Mouse (Mus musculus) yolk sac, embryonic 10.5 days (tissue): ENCODE results near the gene Rabac1.

ENCODE experiments used
- DNase-seq: peaks from one replicate; pipeline ENCODE4 v3.0.0-alpha.2; 2017; ENCODE audit warnings: low spot score

Rabac1 gene

DNA sequence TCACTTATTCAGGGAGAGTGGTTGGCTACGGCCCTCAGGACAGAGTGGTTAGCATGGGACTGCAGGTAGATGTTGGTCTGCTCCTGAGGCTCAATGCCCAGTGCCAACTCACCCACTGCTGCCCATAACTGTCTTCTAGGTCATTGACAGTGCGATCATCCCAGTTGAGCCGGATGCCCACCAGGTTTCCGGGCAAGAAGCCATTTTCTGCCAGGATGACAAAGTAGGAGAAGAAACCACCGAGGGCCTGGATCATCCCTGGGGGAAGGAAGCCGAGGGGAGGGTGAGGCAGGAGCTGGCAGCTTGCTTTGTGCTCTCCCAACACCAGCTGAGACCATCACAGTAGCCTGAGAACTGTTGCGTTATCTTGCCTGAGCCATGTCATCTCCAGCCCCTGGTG lies 7.9 kb upstream of the Rabac1 start:
- DNase-seq: no peak

DNA sequence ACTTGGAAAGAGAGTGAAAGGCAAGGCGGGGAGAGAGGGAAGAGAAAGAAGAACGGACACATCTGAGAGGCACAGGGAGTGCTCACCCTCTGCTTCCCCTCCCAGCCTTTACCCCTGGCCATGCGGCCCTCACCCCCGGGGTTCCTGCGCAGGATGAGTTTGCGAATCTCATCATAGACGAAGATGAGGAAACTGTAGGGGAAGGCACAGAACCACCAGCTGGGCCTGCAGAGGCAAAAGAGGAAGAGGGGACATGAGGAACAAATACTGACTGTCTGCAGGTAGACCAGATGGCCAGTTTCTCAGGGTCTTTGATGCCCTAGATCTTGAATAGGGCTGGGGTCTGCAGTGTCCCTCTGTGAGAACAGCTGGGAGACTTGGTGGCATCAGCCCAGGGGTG lies 6.2 kb upstream of the Rabac1 start:
- no peak for DNase-seq

DNA sequence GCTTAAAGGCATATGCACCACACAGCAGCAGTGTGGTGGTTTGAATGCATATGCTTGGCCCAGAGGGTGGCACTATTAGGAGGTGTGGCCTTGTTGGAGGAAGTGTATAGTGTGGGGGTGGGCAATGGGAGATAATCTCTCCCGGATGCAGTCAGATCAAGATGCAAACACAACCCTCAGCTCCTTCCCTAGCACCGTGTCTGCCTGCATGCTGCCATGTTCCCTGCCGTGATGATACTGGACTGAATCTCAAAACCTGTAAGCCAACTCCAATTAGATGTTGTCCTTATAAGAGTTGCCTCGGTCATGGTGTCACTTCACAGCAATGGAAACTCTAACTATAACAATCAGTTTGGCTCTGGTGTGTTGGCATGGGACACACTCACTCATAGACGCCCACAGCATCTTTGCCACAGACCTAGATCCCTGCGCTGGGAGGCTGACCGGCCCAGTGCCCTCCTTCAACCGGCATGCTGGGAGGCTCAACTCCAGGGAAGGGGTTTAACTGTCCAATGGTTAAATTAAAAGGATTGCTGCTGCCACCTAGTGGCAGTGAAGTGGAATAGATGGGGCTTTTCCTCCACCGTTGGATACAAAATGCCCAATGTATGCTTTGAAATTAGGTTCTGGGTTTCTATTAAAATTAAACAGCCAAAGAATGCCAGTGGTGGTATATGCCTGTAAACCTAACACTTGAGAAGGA lies 2.5 kb upstream of the Rabac1 start:
- no peak for DNase-seq

DNA sequence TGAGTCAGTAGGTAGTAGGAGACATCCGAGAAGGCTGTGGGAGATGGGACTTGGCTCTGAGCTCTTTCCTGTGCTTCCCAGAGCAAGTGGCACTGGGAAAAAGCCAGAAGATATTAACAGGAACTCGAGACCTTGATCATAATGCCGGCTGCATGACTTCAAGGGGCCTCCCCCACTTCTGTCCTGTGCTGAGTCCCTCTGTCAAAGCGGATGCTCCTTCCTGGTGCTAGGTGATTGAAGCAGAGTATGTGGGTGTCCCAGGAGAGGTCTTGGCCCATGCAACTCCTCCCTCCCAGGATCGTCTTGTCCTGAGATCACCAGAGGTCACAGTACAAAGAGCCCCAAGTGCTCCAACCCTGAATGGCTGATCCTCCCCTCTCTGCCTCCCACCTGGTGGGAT lies 1.3 kb upstream of the Rabac1 start:
- no peak for DNase-seq

DNA sequence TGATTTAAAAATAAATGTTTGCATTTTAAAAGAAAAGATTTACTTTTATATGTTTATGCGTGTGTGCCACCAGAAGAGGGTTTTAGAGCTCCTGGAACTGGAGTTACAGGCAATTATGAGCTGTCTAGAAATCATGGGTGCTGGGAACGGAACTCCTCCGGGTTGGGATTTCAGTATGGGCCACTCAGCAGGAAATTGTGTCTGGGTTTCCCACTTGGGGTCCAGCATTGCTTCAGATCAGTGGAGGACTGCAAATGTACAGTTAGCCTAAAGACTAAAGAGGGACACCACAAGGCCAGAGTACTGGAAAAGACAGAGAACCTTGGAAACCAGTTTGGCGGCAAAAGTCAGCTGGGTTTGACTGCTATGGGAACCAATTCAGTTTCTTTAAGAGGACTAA lies 654 bp upstream of the Rabac1 start:
- DNase-seq: no peak

DNA sequence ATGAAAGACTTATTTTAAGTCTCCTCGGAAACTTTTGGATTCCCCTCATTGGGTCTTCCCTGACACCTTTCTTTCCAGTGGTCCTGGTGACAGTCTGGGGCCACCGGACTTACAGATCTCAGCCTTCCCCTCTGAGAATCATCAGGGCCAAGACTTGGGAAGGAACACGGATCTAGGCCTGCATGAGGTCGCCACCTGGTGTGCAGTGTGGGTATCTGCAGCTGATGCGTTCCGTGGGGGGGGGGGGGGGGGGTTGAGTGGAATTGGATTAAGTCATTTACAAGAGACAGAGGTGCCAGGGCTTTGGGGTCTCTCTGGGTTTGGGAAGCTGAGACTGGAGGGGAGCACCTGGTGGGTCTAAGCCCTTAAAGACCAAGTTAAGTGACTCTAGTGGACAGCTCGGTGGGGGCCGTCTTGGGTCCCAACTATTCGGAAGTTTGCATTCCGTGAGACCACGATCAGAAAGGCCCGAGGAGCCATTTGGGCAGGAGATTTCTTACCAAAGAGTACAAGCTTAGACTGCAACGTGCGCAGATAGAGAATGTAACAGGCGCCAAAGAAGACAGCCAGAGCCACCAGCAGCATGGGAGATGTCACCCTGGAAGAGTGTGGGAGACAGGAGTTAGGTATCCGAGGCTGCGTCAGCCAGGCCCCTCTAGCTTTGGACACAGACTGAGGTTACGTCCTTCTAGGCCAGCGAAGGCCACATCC lies 1.1 kb downstream of the Rabac1 start:
- DNase-seq: peak; percentile 42

DNA sequence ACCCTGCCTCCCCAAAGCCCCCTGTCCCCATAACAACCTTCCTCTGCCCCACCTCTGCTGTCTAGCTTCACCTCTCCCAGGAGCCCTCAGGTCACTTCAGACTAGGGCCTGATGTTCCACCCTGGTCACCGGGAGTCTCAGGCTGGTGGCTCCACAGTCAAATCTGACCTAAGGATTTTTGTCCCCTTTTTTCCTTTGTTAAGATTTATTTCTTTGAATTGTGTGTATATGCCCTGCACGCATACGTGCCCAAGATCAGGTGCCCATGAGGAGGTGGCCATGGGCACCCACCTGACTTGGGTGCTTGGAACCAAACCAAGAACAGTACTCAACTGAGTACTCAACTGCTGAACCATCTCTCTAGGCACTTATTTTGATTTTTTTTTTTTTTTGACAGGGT lies 2.2 kb downstream of the Rabac1 start:
- DNase-seq: no peak

DNA sequence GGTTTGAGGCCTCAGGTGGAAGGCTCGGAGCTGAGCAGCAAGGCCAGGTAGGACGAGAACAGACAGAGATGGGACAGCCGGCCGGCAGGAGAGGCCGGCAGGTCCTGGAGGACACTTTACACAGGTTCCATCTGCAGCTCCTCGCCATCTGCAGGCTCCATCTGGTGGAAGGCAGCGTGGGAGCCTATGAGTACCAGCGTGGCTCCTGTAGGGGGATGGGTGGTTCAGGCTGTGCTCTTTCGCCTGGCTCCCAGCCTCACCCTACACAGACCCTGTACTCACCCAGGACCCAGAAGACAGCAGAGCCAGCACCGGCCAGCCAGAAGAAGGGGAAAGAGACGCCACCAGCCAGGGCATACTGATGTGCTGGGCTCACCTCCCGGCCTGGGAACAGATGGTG lies 2.7 kb downstream of the Rabac1 start:
- DNase-seq: no peak

DNA sequence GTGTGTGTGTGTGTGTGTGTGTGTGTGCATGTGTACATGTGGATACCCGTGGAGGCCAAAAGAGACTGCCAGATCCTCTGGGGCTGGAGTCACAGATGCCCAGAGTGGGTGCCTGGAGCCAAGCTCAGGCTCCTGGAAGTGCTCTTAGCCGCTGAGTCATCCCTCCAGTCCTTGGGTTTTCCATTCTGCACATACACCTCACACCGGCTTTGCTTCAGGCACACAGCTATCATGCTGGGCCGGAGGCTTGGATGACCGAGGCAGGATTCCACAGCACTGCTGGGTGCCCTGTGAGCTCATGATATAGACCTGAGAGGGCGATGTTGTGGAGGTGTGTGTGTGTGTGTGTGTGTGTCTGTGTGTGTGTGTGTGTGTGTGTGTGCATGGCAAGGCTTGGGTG lies 4.1 kb downstream of the Rabac1 start:
- DNase-seq: no peak

DNA sequence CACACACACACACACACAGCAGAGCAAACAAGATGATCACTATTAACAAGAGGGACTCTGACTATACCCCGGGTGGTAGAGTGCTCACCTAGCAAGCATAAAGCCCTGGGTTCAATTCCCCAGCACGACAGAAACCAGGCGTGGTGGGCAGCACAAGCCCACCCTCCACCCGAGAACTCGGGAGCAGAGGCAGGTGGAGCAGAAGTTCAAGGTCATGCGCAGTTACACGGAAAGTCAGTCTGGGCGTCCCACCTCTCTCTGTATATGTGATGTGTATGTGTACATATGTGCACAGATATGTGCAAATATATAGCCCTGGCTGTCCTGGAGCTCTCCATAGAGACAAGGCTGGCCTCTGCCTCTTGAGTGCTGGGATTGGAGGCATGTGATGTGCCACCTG lies 4.6 kb downstream of the Rabac1 start:
- no peak for DNase-seq

DNA sequence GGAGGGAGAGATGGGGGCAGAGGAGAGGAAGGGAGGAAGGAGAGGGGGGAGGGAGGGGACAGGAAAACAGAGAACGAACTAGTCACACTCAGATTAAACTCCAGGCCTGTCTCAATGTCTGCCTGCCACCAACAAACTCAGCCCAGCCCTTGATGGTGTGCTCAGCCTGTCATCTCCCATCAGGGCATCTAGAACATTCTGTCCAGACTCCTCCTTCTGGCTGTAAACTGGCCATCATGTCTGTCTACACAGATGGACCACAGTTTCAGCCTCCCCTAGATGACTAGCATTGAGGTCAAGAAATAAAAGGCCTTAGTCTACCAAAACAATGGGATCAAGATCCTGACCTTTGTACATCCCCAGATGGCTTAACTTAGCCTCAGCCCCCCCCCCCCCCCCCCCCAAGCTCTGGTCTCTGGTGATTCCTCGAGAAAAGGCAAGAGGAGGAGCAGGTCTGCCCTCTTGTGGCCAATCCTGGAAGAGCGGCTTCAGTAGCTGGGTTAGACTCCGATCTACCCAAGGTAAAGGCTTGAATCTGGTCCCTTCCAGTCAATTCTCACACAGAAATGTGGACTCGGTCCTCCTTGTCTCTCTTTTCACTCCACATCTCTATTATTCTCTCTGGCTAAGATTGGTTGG lies 7.5 kb downstream of the Rabac1 start:
- DNase-seq: peak; percentile 53

DNA sequence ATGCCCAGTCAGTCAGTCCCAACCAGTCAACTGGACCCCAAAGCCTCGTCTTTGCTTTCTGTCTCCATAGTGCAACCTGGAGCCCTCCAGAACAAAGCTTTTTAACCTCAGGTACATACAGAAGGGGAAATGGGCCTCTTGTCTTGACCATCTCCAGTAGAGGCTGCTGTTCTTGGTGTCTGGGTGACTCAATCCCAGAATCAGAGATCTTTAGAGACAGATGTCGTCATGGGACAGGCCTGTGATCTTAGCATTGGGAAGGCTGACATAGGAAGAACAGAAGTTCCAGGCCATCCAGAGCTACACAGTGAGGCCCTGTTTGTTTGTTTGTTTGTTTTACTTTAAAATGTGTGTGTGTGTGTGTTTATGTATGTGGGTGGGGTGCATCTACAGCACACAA lies 8.3 kb downstream of the Rabac1 start:
- no peak for DNase-seq

DNA sequence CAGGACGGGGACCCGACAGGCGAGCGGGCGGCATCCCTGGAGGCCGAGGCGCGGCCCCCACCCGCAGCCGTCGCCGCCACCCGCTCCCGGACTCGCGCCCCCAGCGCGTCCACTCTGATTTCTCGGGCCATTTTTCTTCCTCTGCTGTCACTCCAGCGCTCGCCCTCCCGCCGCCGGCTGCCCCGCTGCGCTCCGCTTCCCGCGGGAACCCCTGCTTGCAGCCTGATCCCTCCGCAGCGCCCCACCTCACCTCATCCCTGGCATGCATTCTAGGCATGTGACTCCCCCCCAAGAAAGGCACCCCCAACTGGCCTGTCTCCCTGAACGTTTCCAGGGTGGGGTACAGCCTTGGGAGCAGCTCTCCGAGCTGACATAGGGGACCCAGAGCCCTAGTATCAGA lies 17.3 kb downstream of the Rabac1 start:
- no peak for DNase-seq

DNA sequence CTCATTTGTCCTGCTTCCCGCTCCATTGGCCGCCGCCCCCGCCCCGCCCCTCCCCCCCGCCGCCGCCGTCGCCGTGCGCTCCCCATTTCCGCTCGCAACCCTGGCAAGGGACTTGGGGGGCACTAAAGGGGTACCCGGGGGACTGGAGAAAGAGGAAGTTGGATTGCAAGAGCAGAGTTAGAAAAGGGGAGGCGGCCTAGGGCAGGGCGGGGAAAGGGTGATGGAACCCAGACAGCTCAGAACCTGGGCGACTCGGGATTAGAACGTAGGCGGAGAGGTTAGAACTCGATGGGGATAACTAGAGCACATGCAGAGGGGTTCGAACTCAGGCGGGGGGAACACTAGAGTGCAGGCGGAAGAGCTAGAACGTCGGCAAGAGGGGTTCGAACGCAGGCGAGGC lies 18.1 kb downstream of the Rabac1 start:
- DNase-seq: no peak

DNA sequence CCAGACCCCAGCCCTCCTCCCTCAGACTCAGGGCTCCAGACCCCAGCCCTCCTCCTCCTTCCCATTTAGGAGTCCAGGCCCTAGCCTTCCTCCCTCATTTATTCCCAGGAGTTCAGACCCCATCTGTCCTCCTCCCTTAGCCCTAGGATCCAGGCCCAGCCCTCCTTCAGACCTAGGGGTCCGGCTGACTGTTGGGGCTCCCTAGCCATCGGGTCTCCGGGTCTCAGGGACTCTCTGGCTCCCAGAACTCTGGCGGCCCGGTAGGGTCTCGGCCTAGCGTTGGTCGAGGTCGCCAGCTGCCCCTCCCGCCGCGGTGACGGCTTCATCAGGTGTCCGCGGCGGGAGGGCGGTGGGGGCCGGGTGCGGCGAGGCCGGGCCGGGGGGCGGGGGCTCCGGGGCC lies 18.6 kb downstream of the Rabac1 start:
- DNase-seq: no peak

DNA sequence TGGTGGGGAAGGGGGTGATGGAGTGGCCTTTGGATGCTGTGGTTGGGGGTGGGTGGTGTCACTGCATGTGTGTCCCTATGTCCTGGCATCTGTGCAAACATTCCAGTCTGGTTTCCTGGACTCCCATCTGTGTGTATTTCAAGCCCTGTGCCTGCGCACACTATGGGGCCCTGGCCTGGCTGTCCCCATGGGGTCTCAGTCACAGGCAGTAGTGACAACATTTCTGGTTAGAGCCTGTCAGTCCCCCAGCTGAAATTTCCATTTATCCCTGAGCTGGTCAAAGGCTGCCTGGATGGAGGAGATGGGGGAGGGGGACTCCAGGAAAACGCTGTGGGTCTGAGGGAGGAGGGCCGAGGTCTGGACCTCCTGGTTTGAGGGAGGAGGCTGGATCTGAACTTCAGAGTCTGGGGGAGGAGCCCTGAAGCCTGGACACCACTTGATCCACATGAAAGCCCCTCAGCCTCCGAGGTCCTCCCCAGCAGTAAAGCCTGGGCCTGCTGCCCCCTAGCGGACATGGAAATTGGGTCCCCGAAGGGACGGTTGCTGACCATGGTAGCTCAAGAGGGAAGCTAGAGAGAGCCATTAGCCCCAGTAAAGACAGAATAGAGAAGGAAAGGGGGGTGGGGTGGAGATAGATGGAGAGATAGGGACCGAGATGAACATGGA lies 22.5 kb downstream of the Rabac1 start:
- DNase-seq: peak; percentile 60

DNA sequence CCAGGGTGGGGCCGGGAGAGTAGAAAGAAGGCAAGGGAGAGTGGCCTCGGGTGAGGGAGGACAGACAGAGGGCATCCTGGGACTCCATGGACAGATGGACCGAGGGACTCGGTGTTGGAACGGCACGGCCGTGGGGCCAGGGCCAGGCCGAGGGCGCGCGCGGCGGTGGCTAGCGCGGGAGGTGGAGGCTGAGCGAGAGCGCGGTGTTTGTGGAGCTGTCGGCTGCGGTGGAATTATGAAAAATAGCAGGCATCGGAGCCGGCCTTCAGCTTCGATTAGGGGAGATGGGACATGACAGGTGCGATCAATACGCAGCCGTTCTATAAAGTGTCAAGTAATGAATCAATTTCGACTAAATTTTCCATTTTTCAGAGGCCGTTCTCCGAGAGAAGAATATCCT lies 23.8 kb downstream of the Rabac1 start:
- DNase-seq: no peak

DNA sequence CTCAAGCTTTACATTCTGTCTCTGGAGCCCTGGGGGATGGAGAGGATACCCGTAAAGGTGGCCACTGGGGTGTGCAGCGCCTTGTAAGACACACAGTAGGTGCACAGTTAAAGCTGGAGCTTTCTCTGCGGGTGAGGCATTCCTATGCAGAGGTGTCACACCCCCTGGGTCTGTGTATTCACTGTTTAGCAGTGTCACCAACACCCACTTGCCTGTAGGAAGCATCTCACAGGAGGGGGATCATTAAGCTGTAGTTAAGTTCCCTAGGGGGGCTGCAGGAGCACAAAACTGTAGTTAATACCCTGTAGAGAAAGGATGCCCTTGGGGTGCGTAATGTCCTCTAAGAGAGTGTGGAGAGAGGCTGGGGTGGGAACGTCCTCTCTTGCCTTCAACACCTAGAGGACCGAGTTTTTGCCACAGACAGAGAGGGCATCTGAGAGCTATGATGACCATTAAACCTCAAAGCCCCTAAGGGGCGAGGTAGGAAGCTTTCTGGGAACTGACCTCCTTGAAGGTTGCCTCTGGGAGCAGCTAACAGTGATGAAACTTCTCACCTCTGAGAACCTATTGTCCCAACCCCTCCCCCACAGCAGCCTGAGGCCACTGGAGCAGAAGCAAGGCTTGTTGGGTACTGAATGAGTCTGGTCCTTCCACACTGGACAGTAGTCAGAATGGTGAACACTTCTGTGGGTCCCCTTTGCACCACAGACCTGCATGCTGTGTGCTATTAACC lies 25.1 kb downstream of the Rabac1 start:
- DNase-seq: no peak

DNA sequence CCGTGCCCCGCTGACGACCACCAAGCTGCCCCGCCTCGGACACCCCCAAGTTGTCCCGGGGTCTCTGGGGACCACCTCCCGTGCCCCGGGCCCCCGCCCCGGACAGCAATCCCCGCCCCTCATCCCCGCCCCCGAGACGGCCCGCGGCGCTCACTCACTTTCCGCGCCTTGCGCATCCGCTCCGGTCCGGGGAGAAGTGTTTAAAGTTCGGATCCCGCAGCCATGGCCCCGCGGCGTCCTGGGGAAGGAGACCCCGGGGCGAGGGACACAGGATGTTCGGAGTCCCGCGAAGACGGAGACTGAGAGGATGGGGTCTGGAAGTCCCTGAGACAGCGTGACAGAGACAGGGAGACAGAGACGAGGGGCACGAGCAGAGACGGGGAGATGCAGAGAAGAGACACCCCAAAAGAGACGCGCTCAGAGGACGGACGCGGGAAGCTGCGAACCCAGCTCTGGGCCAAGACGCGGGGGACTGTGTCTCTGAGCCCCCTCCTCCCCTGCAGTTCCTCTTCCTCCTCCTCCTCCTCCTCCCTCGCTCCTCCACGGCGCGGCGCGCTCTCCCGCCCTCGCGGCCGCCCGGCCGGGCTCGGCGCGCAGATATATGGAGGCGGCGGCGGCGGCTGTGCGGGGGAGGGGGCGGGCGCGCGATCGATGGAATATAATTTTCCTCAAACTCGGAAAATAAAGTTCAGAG lies 28.1 kb downstream of the Rabac1 start, which contains the start of gene Gm4881:
Gm4881 (minus strand) TSS at position 238 of the 694 bp plus-strand sequence.
- DNase-seq: no peak

DNA sequence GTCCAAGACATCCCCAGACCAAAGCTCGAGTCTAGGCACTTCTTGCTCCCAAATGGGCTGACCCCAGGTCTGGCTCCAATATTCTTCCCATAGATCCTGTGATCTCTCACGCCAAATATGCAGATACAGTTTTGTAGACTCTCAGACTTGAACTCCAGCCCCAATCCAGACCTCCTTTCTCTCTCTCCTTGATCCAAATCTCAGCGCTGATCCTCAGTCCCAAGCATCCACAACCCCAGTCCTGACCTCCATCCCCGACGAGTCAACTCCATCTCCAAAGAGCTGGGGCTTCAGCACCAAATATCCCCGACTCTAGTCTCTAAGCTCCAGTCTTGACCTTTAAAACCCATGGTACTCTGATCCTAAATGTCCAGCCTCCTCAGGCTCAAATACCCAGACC lies 28.9 kb downstream of the Rabac1 start:
- no peak for DNase-seq

DNA sequence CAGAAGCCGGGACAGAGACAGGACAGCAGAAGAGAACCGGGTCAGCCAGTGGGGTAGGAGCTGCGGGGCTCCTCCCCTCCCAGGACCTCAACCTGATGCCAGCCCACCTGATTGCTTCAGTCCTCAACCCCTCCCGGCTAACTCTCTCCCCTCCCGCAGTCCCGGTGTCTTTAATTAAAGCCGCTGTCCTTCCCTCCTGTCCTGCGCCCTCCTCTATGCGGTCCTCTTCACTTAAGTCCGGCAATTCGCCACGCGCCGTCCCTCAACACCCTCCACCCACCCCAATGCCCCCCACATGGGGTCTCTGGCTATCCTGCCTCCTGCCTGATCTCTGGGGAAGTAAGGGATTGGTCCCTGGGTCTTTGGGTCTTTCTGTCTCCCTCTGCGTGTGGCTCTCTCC lies 40.9 kb downstream of the Rabac1 start:
- DNase-seq: no peak

DNA sequence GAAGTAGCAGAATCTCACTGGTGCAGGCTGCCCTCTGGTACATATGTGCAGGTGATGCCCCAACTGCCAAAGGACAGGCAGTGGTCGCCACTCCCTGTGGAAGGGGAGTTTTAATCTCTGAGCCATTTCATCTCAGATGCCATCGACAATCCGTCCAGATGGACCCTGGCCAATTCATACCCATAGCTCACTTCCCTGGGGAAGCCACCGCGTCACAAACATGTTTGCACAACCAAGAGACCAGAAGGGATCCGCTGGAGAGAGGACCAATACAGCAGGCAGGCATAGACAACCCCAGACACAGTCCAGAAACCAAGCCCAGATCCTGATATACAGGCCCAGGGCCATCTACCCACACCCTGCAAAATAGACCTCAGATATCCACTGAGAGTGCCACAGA lies 42.1 kb downstream of the Rabac1 start:
- no peak for DNase-seq
